Comparison of ENCODE assay signal across 15 mouse cellular contexts in the genomic region with DNA sequence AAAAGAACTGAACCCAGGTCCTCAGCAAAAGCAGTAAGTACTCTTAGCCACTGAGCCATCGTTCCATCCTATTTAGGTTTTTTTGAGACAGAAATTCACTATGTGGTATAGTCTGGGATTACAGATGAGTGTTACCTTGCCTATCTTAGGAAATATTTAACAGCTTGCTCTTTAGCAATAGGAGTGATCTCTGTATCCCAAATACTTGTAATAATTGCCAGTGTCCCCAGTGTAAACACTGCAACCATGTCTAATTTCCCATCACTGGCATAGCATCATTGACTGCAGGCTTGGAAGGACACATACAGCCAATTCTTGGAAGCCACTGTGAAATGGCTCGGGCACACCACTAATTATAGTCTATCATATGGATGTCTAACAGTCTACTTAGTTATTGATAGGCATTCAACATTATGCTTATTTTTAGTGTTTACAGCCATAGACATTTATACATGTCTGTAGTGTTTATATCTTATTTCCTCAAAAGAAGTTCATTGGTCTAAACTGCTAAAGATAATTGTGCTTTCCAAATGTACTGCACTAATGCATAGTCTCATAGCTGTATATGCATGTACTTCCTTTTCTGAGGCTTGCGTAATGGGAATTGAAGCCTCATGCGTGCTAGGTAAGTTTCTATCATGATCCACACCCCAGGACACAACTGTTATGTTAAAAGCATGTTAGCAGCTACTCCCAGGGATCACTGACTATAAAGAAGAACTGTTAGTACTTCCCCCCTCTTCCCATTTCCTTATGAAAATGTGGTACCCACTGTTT.
"Had no signal": no experiment of that assay in that cellular context is flagged by ENCODE, and none has a peak within 500 bp of the region (broad histone marks: within the 10 kb centered on the region; RNA-seq: fewer than 3 reads in every experiment).

No protein-coding gene starts in this region.

- H3K27ac ChIP-seq: midbrain, embryonic 13.5 days; midbrain, embryonic 15.5 days; neural tube, embryonic 12.5 days; stomach, embryonic 15.5 days; stomach, postnatal 0 days had no signal

- H3K36me3 ChIP-seq: midbrain, embryonic 13.5 days; midbrain, embryonic 15.5 days; neural tube, embryonic 12.5 days; stomach, embryonic 15.5 days had no signal

- H3K9ac ChIP-seq: lung, embryonic 14.5 days; midbrain, embryonic 13.5 days; midbrain, embryonic 15.5 days; neural tube, embryonic 12.5 days; stomach, embryonic 15.5 days had no signal

- H3K4me3 ChIP-seq: megakaryocyte, embryonic 14.5 days; midbrain, embryonic 13.5 days; midbrain, embryonic 15.5 days; neural tube, embryonic 12.5 days; stomach, embryonic 15.5 days had no signal

- H3K4me1 ChIP-seq: midbrain, embryonic 13.5 days; midbrain, embryonic 15.5 days; neural tube, embryonic 12.5 days; stomach, embryonic 15.5 days had no signal

- H3K9me3 ChIP-seq: midbrain, embryonic 13.5 days; midbrain, embryonic 15.5 days; stomach, embryonic 15.5 days had no signal

- DNase-seq: lung, adult 18-20 months; lung, embryonic 14.5 days; lung, postnatal 10 days; lung, postnatal 4 days; right cerebral cortex, postnatal 14 days; thymus, adult 2 months; thymus, postnatal 25 days; thymus, postnatal 4 days had no signal

- ATAC-seq: midbrain, embryonic 13.5 days; midbrain, embryonic 15.5 days had no signal

- H3K4me2 ChIP-seq: lung, embryonic 14.5 days; midbrain, embryonic 11.5 days; midbrain, embryonic 13.5 days; midbrain, embryonic 15.5 days; neural tube, embryonic 12.5 days; stomach, embryonic 15.5 days had no signal

- H3K27me3 ChIP-seq: midbrain, embryonic 13.5 days; midbrain, embryonic 15.5 days; neural tube, embryonic 12.5 days; stomach, embryonic 15.5 days had no signal
